Mouse (Mus musculus) stomach, embryonic 16.5 days (tissue): ENCODE results near the gene Gpank1. TPM values are rescaled to one million over a fixed set of nuclear protein-coding genes. Genes with fewer than 3 reads are reported as not detected.
"Not testable (repeated sequence)": the region's sequence is repeated elsewhere in the genome, so short reads cannot be mapped to it uniquely, and the experiment has no call there.

ENCODE experiments used
- ATAC-seq: fragments of 200-750 bp; cut with Nextera tagmentation; 2 replicates; pipeline ENCODE4 v1.8.0; 2017; ENCODE audit warnings: moderate number of reproducible peaks, moderate TSS enrichment; ENCODE audit not compliant: insufficient read depth, low FRiP score
- H3K27ac ChIP-seq: fragments of 300-500 bp; sonication (generic); 2 replicates; pipeline ENCODE4 v1.5.1; 2014; ENCODE audit warnings: low read length
- H3K27me3 ChIP-seq: fragments of 300-500 bp; sonication (generic); 2 replicates; pipeline ENCODE4 v1.6.1; 2014; ENCODE audit warnings: low read length, control low read depth, mixed read lengths; ENCODE audit not compliant: control insufficient read depth, insufficient read depth
- H3K36me3 ChIP-seq: fragments of 300-500 bp; sonication (generic); 2 replicates; pipeline ENCODE4 v1.6.1; 2014; ENCODE audit warnings: low read length; ENCODE audit not compliant: control insufficient read depth, insufficient read depth
- H3K4me1 ChIP-seq: fragments of 300-500 bp; sonication (generic); 2 replicates; pipeline ENCODE4 v1.6.1; 2014; ENCODE audit warnings: low read length, control low read depth, mixed read lengths; ENCODE audit not compliant: control insufficient read depth, insufficient read depth
- H3K4me2 ChIP-seq: fragments of 300-500 bp; sonication (generic); 2 replicates; pipeline ENCODE4 v1.6.1; 2014; ENCODE audit warnings: low read depth, low read length, mixed read lengths
- H3K4me3 ChIP-seq: fragments of 300-500 bp; sonication (generic); replicated peaks from 2 replicates; pipeline ENCODE4 v1.5.1; 2014; ENCODE audit warnings: mild to moderate bottlenecking, low read length
- H3K9ac ChIP-seq: fragments of 300-500 bp; sonication (generic); 2 replicates; pipeline ENCODE4 v1.6.1; 2014; ENCODE audit warnings: low read length
- H3K9me3 ChIP-seq: fragments of 300-500 bp; sonication (generic); replicated peaks from 2 replicates; pipeline ENCODE4 v1.6.1; 2016; ENCODE audit warnings: low read length, control low read depth; ENCODE audit not compliant: control insufficient read depth
- WGBS: fragments of 180-500 bp; shearing (Covaris S2); extraction: QIAGEN DNeasy Blood & Tissue Kit; methylation state at CpG from one replicate; pipeline ENCODE4 v1.1.7; 2014; 5-methylcytosine and 5-hydroxymethylcytosine counted together
- polyA plus RNA-seq: library from polyadenylated mRNA; unstranded; fragments of >200 nt; fragmentation: Nextera tagmentation; extraction: Ambion mirVana; gene quantifications from 2 replicates; pipeline ENCODE4 v1.2.1, GENCODE M21; 2015

Gpank1 gene
- polyA plus RNA-seq, 1 experiment from 2014 or later, result 18.1 TPM

DNA sequence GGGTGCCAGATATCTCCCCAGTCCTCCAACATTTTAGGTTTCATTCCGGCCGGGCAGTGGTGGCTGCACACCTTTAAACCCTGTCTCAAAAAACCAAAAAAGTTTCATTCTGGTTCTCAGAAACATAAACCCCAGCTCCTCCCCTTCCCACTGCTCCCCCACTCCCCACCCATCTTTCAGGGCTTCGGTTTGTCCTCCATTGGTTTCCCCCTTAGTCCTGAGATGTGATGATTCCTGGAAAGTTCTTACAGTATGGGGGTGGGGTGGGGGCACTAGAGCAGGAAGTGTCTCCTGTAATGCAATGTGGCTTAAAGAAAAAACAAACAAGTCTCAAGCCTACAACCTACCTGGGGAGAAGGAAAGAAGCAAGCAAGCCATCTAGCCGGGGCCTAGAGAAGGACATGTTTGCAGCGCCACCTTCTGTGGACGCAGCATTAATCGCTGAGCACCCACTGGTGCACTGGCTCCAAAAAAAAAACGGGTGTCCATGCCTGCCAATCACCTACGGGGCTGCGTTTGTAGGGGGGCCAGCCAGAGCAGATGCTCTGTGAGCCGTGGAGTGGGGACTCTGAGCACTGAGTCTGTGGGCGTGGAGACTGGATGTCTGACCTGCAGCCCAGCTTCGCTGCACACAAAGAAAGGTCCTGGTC is 15.4 kb upstream of the Gpank1 start:
- Histone ChIP-seq H3K9ac (no peak overlapping the region), H3K9me3 (no peaks in the 10 kb centered on the region), H3K27me3 (no peaks in the 10 kb centered on the region), H3K4me3 (no peak overlapping the region), H3K4me2 (peak overlapping the region; percentile 19; the same call in 1 of the 2 replicates), H3K4me1 (no peaks in the 10 kb centered on the region), H3K36me3 (peaks cover 11% of the 10 kb centered on the region; the same call in 1 of the 2 replicates), H3K27ac (no peak overlapping the region)
- 22% methylated on average over 13 of the region's 13 CpGs for WGBS
- ATAC-seq, result no peak; the same call in 1 of the 2 replicates

DNA sequence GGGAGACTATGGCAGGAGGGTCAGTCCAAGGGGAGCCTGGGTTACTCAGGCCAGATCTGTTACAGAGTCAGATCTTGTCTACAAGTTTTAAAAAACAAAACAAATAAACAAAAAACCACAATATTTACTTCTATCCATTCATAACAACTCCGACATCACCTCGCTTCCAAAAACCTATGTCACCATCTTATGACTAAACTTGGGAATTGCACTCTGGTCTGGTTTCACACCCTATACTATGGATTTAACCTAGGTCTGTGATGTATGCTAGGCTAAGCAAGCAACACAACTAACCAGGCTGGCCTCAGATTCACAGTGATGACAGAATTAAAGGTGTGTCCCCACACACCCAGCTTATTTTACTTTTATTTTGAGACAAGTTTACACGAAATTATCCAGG is 14.7 kb upstream of the Gpank1 start:
- H3K27ac ChIP-seq, result no peak overlapping the region
- peaks cover 11% of the 10 kb centered on the region; the same call in 1 of the 2 replicates for H3K36me3 ChIP-seq
- no peak overlapping the region for H3K4me2 ChIP-seq
- H3K4me1 ChIP-seq, result no peaks in the 10 kb centered on the region
- no peak for ATAC-seq
- no peaks in the 10 kb centered on the region for H3K27me3 ChIP-seq
- no peak overlapping the region for H3K4me3 ChIP-seq
- 60% methylated on average over 3 of the region's 3 CpGs for WGBS
- no peaks in the 10 kb centered on the region for H3K9me3 ChIP-seq
- no peak overlapping the region for H3K9ac ChIP-seq

DNA sequence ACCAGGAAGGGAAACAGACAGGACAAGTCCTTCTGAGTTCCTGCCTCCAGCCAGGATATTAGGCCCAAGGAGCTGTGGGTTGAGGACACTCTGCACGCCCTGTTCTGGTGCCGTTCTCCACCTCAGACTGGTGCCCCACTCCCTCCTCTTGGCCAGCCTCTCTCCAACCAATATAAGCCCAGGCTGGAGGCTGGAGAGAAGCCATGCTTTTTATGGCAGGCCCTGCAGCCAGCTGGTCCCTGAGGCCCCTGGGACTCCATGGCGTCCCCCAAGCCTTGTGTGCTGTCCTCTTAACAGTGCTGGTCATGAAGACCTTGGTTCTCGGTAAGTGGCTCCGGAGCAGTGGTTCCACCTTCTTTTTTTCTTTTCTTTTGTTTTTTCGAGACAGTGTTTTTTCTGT is 13.2 kb upstream of the Gpank1 start, which contains the start of gene Ly6g5c:
TSS of gene Ly6g5c (plus strand) at position 183 of the 400 bp plus-strand sequence.
- ATAC-seq, result no peak
- no peak within 1 kb of the TSS for H3K27ac ChIP-seq
- no peaks in the 10 kb centered on the region for H3K27me3 ChIP-seq
- no peaks in the 10 kb centered on the region for H3K9me3 ChIP-seq
- no peak within 1 kb of the TSS for H3K9ac ChIP-seq
- WGBS, result 84% methylated on average over 6 of the region's 6 CpGs
- no peaks in the 10 kb centered on the region for H3K36me3 ChIP-seq
- no peak within 1 kb of the TSS for H3K4me3 ChIP-seq
- H3K4me2 ChIP-seq, result no peak within 1 kb of the TSS
- H3K4me1 ChIP-seq, result no peaks in the 10 kb centered on the region

DNA sequence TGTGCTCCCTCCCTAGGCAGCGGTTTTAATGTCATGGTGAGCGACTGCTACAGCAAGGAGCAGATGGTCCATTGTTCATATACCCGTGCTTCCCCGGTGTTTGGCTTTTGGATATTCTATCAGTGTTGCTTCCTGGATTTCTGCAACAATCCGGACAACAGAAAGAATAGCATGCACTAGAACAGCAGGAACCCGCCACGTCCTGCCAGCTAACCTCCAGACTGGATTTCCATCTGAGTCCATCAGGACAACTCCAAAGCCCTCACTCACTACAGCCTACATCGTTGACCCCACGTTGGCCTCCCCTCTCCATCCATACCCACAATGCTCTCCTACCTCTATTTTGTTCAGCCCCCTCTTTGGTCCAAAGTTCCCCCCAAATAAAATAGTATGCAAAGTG is 9.5 kb upstream of the Gpank1 start:
- Histone ChIP-seq H3K27ac (no peak overlapping the region), H3K36me3 (no peaks in the 10 kb centered on the region; the same call in 1 of the 2 replicates), H3K4me3 (no peak overlapping the region), H3K27me3 (no peaks in the 10 kb centered on the region), H3K4me1 (no peaks in the 10 kb centered on the region), H3K9me3 (no peaks in the 10 kb centered on the region), H3K4me2 (no peak overlapping the region), H3K9ac (no peak overlapping the region)
- ATAC-seq, result no peak
- WGBS, result 70% methylated on average over 9 of the region's 9 CpGs

DNA sequence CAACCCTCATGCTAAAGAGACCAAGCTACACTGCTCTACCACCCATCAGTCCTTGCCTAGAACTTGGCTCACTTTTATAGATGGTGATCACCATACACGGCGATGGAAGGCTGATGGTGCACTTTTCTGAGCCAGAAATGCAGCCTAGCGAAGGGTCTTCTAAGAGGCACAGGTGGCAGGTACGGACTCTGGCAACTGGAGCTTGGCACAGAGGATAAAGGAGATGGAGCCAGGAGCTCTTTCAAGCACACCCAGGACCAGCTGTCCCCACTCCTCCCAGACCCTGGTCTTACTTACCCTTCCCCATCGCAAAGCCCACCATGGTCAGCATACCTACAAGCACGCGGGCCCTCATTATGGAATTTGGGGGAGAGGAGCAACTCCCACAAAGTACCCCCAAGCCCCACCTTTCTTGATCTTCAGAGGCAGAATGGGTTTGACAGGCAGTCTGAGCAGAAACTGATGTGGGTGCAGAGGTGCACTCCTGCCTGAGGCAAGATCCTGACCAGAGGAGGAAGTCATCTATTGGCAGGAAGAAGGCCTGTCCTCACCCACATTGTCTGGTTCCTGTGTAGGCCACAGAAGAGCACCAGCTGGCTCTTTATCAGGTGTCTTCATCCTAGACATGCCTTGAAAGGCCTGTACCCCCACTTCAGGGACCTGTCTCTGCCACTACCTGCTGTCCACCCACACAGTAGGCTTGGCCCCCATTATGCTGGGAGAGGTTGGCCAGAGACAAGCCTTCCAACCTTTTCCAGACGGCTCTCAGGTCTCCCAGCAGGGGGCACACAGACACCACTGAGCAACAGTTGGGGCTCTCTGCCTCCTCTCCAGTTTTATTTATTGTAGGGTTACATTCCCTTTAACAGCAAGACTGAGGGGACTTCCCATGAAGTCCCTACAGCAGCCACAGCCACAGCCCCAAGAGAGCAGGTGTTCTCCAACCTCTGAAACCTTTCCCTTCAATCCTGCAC is 5.9 kb upstream of the Gpank1 start, which contains the start of gene Ly6g5b:
TSS of gene Ly6g5b (minus strand) at position 383 of the 974 bp plus-strand sequence.
- no peak within 1 kb of the TSS for H3K4me2 ChIP-seq
- WGBS, result 85% methylated on average over 8 of the region's 8 CpGs
- H3K9ac ChIP-seq, result no peak within 1 kb of the TSS
- H3K27ac ChIP-seq, result no peak within 1 kb of the TSS
- H3K4me3 ChIP-seq, result no peak within 1 kb of the TSS
- H3K9me3 ChIP-seq, result no peaks in the 10 kb centered on the region
- H3K27me3 ChIP-seq, result no peaks in the 10 kb centered on the region
- H3K4me1 ChIP-seq, result peaks cover 8% of the 10 kb centered on the region
- ATAC-seq, result no peak
- peaks cover 13% of the 10 kb centered on the region; the same call in 1 of the 2 replicates for H3K36me3 ChIP-seq

DNA sequence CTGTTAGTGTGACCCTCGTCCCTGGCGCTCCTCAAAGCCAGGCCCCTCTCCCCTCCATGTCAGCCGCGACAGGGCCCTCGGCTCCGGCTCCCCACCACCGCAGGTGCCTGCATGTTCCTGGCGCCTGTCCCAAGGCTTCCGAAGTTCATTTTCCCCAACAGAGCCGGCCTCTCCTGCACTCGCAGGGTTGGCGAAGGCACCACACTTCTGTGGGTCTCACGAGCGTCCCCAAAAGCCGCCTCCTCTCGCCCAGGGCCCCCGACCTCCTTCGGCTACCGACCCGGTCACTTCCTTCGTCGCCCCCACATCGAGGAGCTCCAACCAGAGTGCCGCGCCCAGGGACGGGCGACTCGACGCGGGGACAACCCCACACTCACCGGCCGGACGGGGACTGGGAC is 511 bp upstream of the Gpank1 start:
- peak overlapping the region; percentile 75 for H3K4me2 ChIP-seq
- peak overlapping the region; percentile 30; the same call in 1 of the 2 replicates for H3K27ac ChIP-seq
- H3K9me3 ChIP-seq, result no peaks in the 10 kb centered on the region
- no peak; the same call in 1 of the 2 replicates for ATAC-seq
- peaks cover 28% of the 10 kb centered on the region for H3K4me1 ChIP-seq
- WGBS, result under 1% methylated on average over 33 of the region's 33 CpGs
- 0 out of 2 replicates have a peak, but pooled peaks cover 13% of the 10 kb centered on the region for H3K36me3 ChIP-seq
- H3K4me3 ChIP-seq, result peak overlapping the region; percentile 61
- H3K9ac ChIP-seq, result peak overlapping the region; percentile 88
- H3K27me3 ChIP-seq, result no peaks in the 10 kb centered on the region

DNA sequence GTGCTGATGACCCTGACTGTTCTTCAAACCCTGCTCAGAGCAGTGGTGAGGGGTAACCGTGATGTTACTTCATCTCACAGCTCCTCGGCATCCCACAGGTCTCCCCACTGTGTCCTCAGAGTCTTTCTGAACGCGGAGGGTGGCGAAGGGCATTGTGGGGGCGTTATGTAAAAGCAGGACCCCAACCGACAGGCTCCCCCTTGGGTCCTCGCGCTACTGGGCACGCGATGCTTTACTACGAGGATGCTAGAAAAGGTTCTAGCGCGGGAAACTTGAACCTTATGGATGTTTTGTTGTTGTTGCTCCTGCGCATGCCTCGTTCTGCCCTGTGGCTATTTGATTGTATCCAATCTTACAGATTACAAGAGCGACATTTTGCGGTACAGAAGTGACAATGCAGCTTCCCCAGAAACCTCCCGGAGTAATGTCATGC is 632 bp downstream of the Gpank1 start, which contains the start of gene Csnk2b:
TSS of gene Csnk2b (minus strand) at position 183 of the 433 bp plus-strand sequence.
- Histone ChIP-seq H3K36me3 (0 out of 2 replicates have a peak, but pooled peaks cover 13% of the 10 kb centered on the region), H3K4me2 (peak within 1 kb of the TSS; percentile 97), H3K9me3 (no peaks in the 10 kb centered on the region), H3K4me3 (peak within 1 kb of the TSS; percentile 61), H3K27ac (peak within 1 kb of the TSS; percentile 95), H3K9ac (peak within 1 kb of the TSS; percentile 89), H3K4me1 (peaks cover 31% of the 10 kb centered on the region), H3K27me3 (no peaks in the 10 kb centered on the region)
- 1% methylated on average over 19 of the region's 19 CpGs for WGBS
- no peak; the same call in 1 of the 2 replicates for ATAC-seq

DNA sequence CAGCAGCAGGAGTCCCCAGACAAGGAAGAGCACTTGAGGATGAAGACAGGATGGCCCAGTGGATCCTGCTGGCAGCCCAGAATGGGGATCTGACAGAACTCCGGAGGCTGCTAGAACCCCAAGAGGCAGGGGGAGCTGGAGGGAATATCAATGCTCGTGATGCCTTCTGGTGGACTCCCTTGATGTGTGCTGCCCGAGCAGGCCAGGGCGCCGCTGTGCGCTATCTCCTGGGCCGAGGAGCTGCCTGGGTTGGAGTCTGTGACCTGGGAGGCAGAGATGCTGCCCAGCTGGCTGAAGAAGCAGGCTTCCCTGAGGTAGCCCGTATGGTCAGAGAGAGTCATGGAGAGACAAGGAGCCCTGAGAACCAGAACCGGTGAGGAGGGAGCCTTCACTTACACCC is 2.0 kb downstream of the Gpank1 start:
- H3K4me3 ChIP-seq, H3K9ac ChIP-seq, H3K27ac ChIP-seq, H3K4me2 ChIP-seq, H3K9me3 ChIP-seq, H3K27me3 ChIP-seq, H3K36me3 ChIP-seq, ATAC-seq: not testable (repeated sequence)
- peaks cover 40% of the 10 kb centered on the region for H3K4me1 ChIP-seq
- 90% methylated on average over 9 of the region's 9 CpGs for WGBS
